Mouse (Mus musculus): ENCODE data around the gene Bpifa3.
A peak's percentile ranks its signal among the peaks of the same experiment; 100 is the strongest.
"Not testable (repeated sequence)": the region's sequence is repeated elsewhere in the genome, so short reads cannot be mapped to it uniquely, and the experiment has no call there.

Bpifa3 gene

GRCm38 (mm10) chr2:154130120-154130519, at the start of gene Bpifa3:
Gene Bpifa3 (plus strand): TSS chr2:154130336.
- no peak for ATAC-seq (ENCODE audit: low TSS enrichment)

GRCm38 (mm10) chr2:154097734-154098133, 32.4 kb upstream of the Bpifa3 start:
- no peak for ATAC-seq (ENCODE audit: low TSS enrichment)

- ATAC-seq (ENCODE audit: low TSS enrichment) = no peak
Observed at GRCm38 (mm10) chr2:154117381-154117780, 12.8 kb upstream of the Bpifa3 start.

GRCm38 (mm10) chr2:154142580-154142979, 12.4 kb downstream of the Bpifa3 start, which contains the start of gene Bpifa1:
Gene Bpifa1 (plus strand): TSS chr2:154142880.
- ATAC-seq (ENCODE audit: low TSS enrichment) = no peak

GRCm38 (mm10) chr2:154143735-154144134, 13.6 kb downstream of the Bpifa3 start:
- ATAC-seq (ENCODE audit: low TSS enrichment) = no peak

GRCm38 (mm10) chr2:154147496-154147895, 17.4 kb downstream of the Bpifa3 start:
- no peak for ATAC-seq (ENCODE audit: low TSS enrichment)

GRCm38 (mm10) chr2:154158433-154158832, 28.3 kb downstream of the Bpifa3 start:
- ATAC-seq (ENCODE audit: low TSS enrichment) = peak; percentile 69

GRCm38 (mm10) chr2:154162307-154162706, 32.2 kb downstream of the Bpifa3 start, which contains the start of gene Bpifa5:
Gene Bpifa5 (plus strand): TSS chr2:154162607.
- ATAC-seq (ENCODE audit: low TSS enrichment) = no peak

- peak; percentile 34; the same call in 1 of the 2 replicates for ATAC-seq (ENCODE audit: low TSS enrichment)
Observed at GRCm38 (mm10) chr2:154163306-154163705, 33.2 kb downstream of the Bpifa3 start.

- no peak for ATAC-seq (ENCODE audit: low TSS enrichment)
Observed at GRCm38 (mm10) chr2:154169172-154169571, 39.0 kb downstream of the Bpifa3 start.

- ATAC-seq (ENCODE audit: low TSS enrichment) = no peak
Observed at GRCm38 (mm10) chr2:154171621-154172020, 41.5 kb downstream of the Bpifa3 start.

- peak; percentile 59; the same call in 1 of the 2 replicates for ATAC-seq (ENCODE audit: low TSS enrichment)
Observed at GRCm38 (mm10) chr2:154173313-154173712, 43.2 kb downstream of the Bpifa3 start.

GRCm38 (mm10) chr2:154181900-154182299, 51.8 kb downstream of the Bpifa3 start:
- not testable (repeated sequence) for ATAC-seq (ENCODE audit: low TSS enrichment)

- ATAC-seq (ENCODE audit: low TSS enrichment) = peak; percentile 86
Observed at GRCm38 (mm10) chr2:154183061-154183460, 52.9 kb downstream of the Bpifa3 start.

GRCm38 (mm10) chr2:154185319-154185718, 55.2 kb downstream of the Bpifa3 start:
- ATAC-seq (ENCODE audit: low TSS enrichment) = no peak

GRCm38 (mm10) chr2:154185748-154186147, 55.6 kb downstream of the Bpifa3 start:
- ATAC-seq (ENCODE audit: low TSS enrichment) = peak; percentile 80

- no peak for ATAC-seq (ENCODE audit: low TSS enrichment)
Observed at GRCm38 (mm10) chr2:154187468-154187867, 57.3 kb downstream of the Bpifa3 start.
